Mouse (Mus musculus): ENCODE data around the gene Vasp.

GRCm38 (mm10) chr7:19243858-19244257 is 27.8 kb downstream of the Vasp start:
- TF ChIP-seq CTCF (IDR thresholded peaks at IDR 0.05; ENCODE audit: extremely low read depth, insufficient read depth, insufficient read length, insufficient replicate concordance) (no peak), POLR2A (IDR thresholded peaks at IDR 0.05; ENCODE audit: low read depth, low read length) (no peak)
